Mouse (Mus musculus): ENCODE data around the gene D10Jhu81e. TPM values are rescaled to one million over a fixed set of nuclear protein-coding genes. Genes with fewer than 3 reads are reported as not detected.

The D10Jhu81e gene
- polyA plus RNA-seq, 1 experiment: 73.6 TPM

DNA sequence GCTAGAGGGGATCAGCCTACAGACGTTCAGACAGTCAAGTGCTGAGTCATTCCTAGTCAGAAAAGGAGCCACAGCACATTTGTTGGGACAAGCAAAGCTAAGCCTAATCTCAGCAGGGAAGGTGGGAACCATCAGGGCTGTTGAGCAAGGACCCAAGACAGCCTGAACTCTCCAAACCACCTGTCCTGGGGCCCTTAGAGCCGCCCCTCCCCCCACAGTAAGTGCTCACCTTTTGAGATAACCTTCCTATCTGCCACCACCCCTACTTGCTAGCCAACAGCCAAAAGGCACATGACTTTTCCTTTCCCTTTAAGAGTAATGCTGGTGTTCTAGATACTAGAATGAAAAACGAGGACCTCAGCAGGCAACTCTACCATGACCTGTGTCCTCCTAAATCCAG is 14.0 kb upstream of the D10Jhu81e start:
- Histone ChIP-seq H3K4me3 (peak overlapping the region; percentile 95), H3K4me2 (ENCODE audit: low read depth) (peak overlapping the region; percentile 99), H3K36me3 (ENCODE audit: control insufficient read depth, insufficient read depth) (no peaks in the 10 kb centered on the region), H3ac (ENCODE audit: control insufficient read depth, insufficient read length) (no peak overlapping the region), H3K79me2 (ENCODE audit: control insufficient read depth, insufficient read depth) (peaks cover 17% of the 10 kb centered on the region), H3K27me3 (ENCODE audit: control insufficient read depth, insufficient read depth, insufficient read length) (no peaks in the 10 kb centered on the region)
- TF ChIP-seq TCF12 (IDR thresholded peaks at IDR 0.05; ENCODE audit: insufficient read depth, poor library complexity, severe bottlenecking) (no peak), MYOG (IDR thresholded peaks at IDR 0.05; ENCODE audit: control insufficient read depth in 1 of 3, insufficient read depth in 1 of 3, insufficient read length in 2 of 3, low read depth in 2 of 3) (no peak), MAX (IDR thresholded peaks at IDR 0.05; ENCODE audit: low read depth) (no peak), SRF (IDR thresholded peaks at IDR 0.05; ENCODE audit: control insufficient read depth, insufficient read length, low read depth) (no peak), POLR2AphosphoS2 (IDR thresholded peaks at IDR 0.05; ENCODE audit: insufficient read length, low read depth) (no peak), E2F4 (IDR thresholded peaks at IDR 0.05; ENCODE audit: insufficient read depth) (no peak), CEBPB (IDR thresholded peaks at IDR 0.05; ENCODE audit: insufficient read depth, poor library complexity, severe bottlenecking) (no peak), TCF3 (IDR thresholded peaks at IDR 0.05; ENCODE audit: insufficient read length, low read depth) (no peak)

DNA sequence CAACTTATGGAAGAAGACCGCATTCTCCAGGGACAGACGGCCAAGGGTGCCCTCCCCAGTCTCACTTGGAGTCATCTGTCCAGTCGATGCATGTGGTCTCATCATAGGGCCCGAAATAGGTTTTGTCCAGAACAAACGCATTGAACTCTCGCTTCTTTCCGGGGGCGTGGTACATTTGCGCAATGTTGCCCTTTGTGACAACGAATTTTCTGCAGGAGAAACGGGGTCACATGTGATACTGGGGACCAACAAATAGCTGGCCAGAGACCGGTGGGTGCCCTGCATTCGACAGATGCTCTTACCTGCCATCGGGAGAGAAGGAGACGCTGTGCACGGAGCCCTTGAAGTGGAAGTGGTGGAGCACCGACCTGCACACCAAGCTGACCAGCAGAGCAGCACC is 12.7 kb upstream of the D10Jhu81e start:
- peaks cover 17% of the 10 kb centered on the region for H3K79me2 ChIP-seq (ENCODE audit: control insufficient read depth, insufficient read depth)
- no peak overlapping the region for H3K4me2 ChIP-seq (ENCODE audit: low read depth)
- no peak overlapping the region for H3K4me3 ChIP-seq
- H3ac ChIP-seq (ENCODE audit: control insufficient read depth, insufficient read length): no peak overlapping the region
- no peak for TF ChIP-seq MYOD1 (IDR thresholded peaks at IDR 0.05; ENCODE audit: control insufficient read depth in 1 of 3, insufficient read length in 2 of 3, low read depth in 2 of 3)
- TF ChIP-seq REST (IDR thresholded peaks at IDR 0.05; ENCODE audit: insufficient read depth, insufficient read length): no peak
- no peak for TF ChIP-seq CEBPB (IDR thresholded peaks at IDR 0.05; ENCODE audit: insufficient read depth, poor library complexity, severe bottlenecking)
- TF ChIP-seq TCF12 (IDR thresholded peaks at IDR 0.05; ENCODE audit: insufficient read depth, poor library complexity, severe bottlenecking): no peak
- no peak for TF ChIP-seq MAX (IDR thresholded peaks at IDR 0.05; ENCODE audit: low read depth)
- no peak for TF ChIP-seq E2F4 (IDR thresholded peaks at IDR 0.05; ENCODE audit: insufficient read depth)
- no peak for TF ChIP-seq POLR2A (IDR thresholded peaks at IDR 0.05; ENCODE audit: insufficient read length, low read depth)
- no peak for TF ChIP-seq SRF (IDR thresholded peaks at IDR 0.05; ENCODE audit: control insufficient read depth, insufficient read length, low read depth)
- no peak for TF ChIP-seq USF1 (IDR thresholded peaks at IDR 0.05; ENCODE audit: low read depth)
- TF ChIP-seq POLR2AphosphoS2 (IDR thresholded peaks at IDR 0.05; ENCODE audit: insufficient read length, low read depth): no peak
- no peak for TF ChIP-seq MYOG (IDR thresholded peaks at IDR 0.05; ENCODE audit: control insufficient read depth in 1 of 3, insufficient read depth in 1 of 3, insufficient read length in 2 of 3, low read depth in 2 of 3)
- TF ChIP-seq TCF3 (IDR thresholded peaks at IDR 0.05; ENCODE audit: insufficient read length, low read depth): no peak
- H3K36me3 ChIP-seq (ENCODE audit: control insufficient read depth, insufficient read depth): no peaks in the 10 kb centered on the region
- H3K27me3 ChIP-seq (ENCODE audit: control insufficient read depth, insufficient read depth, insufficient read length): no peaks in the 10 kb centered on the region

DNA sequence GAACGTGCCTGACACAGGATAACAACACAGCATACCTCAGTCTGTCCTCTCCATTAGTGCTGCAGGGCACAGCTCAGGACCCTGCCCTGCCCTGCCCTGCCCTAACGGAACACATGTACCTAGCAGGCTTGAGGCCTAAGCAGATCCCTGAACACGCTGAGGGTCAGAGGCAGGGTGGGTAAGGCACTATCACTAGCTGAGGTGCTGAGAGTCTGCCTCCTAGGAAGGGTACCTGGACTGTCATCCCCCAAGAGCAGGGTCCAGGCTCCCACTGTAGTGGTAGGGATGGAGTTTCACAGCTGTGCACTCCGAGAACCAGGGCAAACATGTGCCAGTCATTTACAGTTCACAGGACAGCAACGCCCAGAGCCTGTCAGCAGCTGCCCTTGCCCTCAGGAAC is 4.9 kb upstream of the D10Jhu81e start:
- Histone ChIP-seq H3K27me3 (ENCODE audit: control insufficient read depth, insufficient read depth, insufficient read length) (no peaks in the 10 kb centered on the region), H3K4me3 (no peak overlapping the region), H3K36me3 (ENCODE audit: control insufficient read depth, insufficient read depth) (peaks cover 5% of the 10 kb centered on the region), H3K79me2 (ENCODE audit: control insufficient read depth, insufficient read depth) (no peaks in the 10 kb centered on the region), H3K4me2 (ENCODE audit: low read depth) (no peak overlapping the region), H3ac (ENCODE audit: control insufficient read depth, insufficient read length) (no peak overlapping the region)
- TF ChIP-seq TCF3 (IDR thresholded peaks at IDR 0.05; ENCODE audit: insufficient read length, low read depth): no peak
- no peak for TF ChIP-seq TCF12 (IDR thresholded peaks at IDR 0.05; ENCODE audit: insufficient read depth, poor library complexity, severe bottlenecking)
- no peak for TF ChIP-seq CEBPB (IDR thresholded peaks at IDR 0.05; ENCODE audit: insufficient read depth, poor library complexity, severe bottlenecking)

DNA sequence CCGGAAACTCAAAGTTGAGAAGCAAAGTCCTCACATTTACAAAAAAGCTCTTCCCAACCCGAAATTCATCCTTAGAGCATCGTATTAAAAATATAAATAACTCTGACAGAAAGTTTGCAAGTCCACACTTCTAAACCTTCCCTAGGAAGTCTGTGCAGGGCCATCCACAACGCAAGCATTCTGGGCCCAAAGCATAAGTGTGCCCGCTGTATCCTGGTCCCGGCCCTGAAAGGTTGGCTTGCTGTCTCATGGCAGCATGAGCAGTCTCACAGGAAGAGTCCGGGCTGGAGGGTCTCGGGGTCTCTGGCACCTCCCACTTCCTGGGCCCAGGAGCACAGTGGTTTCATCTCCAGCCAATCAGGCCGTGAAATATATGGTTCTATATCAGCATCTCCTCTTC is 2.0 kb upstream of the D10Jhu81e start:
- no peak overlapping the region for H3ac ChIP-seq (ENCODE audit: control insufficient read depth, insufficient read length)

DNA sequence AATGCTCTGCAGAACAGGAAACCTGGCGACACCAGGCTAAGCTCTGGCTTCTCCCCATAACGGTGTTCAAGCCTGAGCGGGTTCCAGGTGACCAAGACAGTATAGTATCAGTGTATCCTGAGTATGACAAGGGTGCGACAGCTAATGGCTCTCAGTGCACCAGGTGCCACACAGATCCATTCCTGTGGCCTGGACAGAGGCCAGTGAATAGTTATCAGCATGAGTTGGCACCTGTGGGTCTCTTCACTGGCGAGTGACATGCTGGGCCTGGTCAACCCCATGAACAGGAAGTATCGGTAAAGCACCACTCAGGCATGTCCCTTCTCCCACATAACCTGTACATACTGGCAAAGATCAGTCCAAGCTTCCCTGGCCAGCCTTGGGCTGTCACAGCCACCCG is 1.5 kb upstream of the D10Jhu81e start:
- H3K36me3 ChIP-seq (ENCODE audit: control insufficient read depth, insufficient read depth): peaks cover 15% of the 10 kb centered on the region
- H3K27me3 ChIP-seq (ENCODE audit: control insufficient read depth, insufficient read depth, insufficient read length): no peaks in the 10 kb centered on the region
- no peak overlapping the region for H3ac ChIP-seq (ENCODE audit: control insufficient read depth, insufficient read length)
- H3K4me2 ChIP-seq (ENCODE audit: low read depth): no peak overlapping the region
- no peak overlapping the region for H3K4me3 ChIP-seq
- TF ChIP-seq E2F4 (IDR thresholded peaks at IDR 0.05; ENCODE audit: insufficient read depth): no peak
- no peak for TF ChIP-seq MYOG (IDR thresholded peaks at IDR 0.05; ENCODE audit: control insufficient read depth in 1 of 3, insufficient read depth in 1 of 3, insufficient read length in 2 of 3, low read depth in 2 of 3)
- TF ChIP-seq POLR2AphosphoS2 (IDR thresholded peaks at IDR 0.05; ENCODE audit: insufficient read length, low read depth): no peak
- TF ChIP-seq CEBPB (IDR thresholded peaks at IDR 0.05; ENCODE audit: insufficient read depth, poor library complexity, severe bottlenecking): no peak
- no peak for TF ChIP-seq POLR2A (IDR thresholded peaks at IDR 0.05; ENCODE audit: insufficient read length, low read depth)
- TF ChIP-seq TCF12 (IDR thresholded peaks at IDR 0.05; ENCODE audit: insufficient read depth, poor library complexity, severe bottlenecking): no peak
- TF ChIP-seq SRF (IDR thresholded peaks at IDR 0.05; ENCODE audit: control insufficient read depth, insufficient read length, low read depth): no peak
- TF ChIP-seq TCF3 (IDR thresholded peaks at IDR 0.05; ENCODE audit: insufficient read length, low read depth): no peak
- TF ChIP-seq USF1 (IDR thresholded peaks at IDR 0.05; ENCODE audit: low read depth): no peak
- no peak for TF ChIP-seq REST (IDR thresholded peaks at IDR 0.05; ENCODE audit: insufficient read depth, insufficient read length)
- TF ChIP-seq MYOD1 (IDR thresholded peaks at IDR 0.05; ENCODE audit: control insufficient read depth in 1 of 3, insufficient read length in 2 of 3, low read depth in 2 of 3): no peak
- H3K79me2 ChIP-seq (ENCODE audit: control insufficient read depth, insufficient read depth): no peaks in the 10 kb centered on the region

More for the DNA sequence above, 2.0 kb upstream of the D10Jhu81e start:
- Histone ChIP-seq H3K4me2 (ENCODE audit: low read depth) (no peak overlapping the region), H3K4me3 (no peak overlapping the region), H3K36me3 (ENCODE audit: control insufficient read depth, insufficient read depth) (peaks cover 13% of the 10 kb centered on the region), H3K79me2 (ENCODE audit: control insufficient read depth, insufficient read depth) (no peaks in the 10 kb centered on the region), H3K27me3 (ENCODE audit: control insufficient read depth, insufficient read depth, insufficient read length) (no peaks in the 10 kb centered on the region)
- TF ChIP-seq MYOD1 (IDR thresholded peaks at IDR 0.05; ENCODE audit: control insufficient read depth in 1 of 3, insufficient read length in 2 of 3, low read depth in 2 of 3): no peak
- TF ChIP-seq POLR2A (IDR thresholded peaks at IDR 0.05; ENCODE audit: insufficient read length, low read depth): no peak
- TF ChIP-seq REST (IDR thresholded peaks at IDR 0.05; ENCODE audit: insufficient read depth, insufficient read length): no peak
- TF ChIP-seq TCF3 (IDR thresholded peaks at IDR 0.05; ENCODE audit: insufficient read length, low read depth): no peak
- no peak for TF ChIP-seq MYOG (IDR thresholded peaks at IDR 0.05; ENCODE audit: control insufficient read depth in 1 of 3, insufficient read depth in 1 of 3, insufficient read length in 2 of 3, low read depth in 2 of 3)
- no peak for TF ChIP-seq MAX (IDR thresholded peaks at IDR 0.05; ENCODE audit: low read depth)
- no peak for TF ChIP-seq USF1 (IDR thresholded peaks at IDR 0.05; ENCODE audit: low read depth)
- no peak for TF ChIP-seq SRF (IDR thresholded peaks at IDR 0.05; ENCODE audit: control insufficient read depth, insufficient read length, low read depth)
- TF ChIP-seq TCF12 (IDR thresholded peaks at IDR 0.05; ENCODE audit: insufficient read depth, poor library complexity, severe bottlenecking): no peak
- TF ChIP-seq CEBPB (IDR thresholded peaks at IDR 0.05; ENCODE audit: insufficient read depth, poor library complexity, severe bottlenecking): no peak
